Mouse (Mus musculus): ENCODE measurements around the gene Ndufb3. TPM values are rescaled to one million over a fixed set of nuclear protein-coding genes. Genes with fewer than 3 reads are reported as not detected.
A peak's percentile ranks its signal among the peaks of the same experiment; 100 is the strongest.
"Not testable (repeated sequence)": the region's sequence is repeated elsewhere in the genome, so short reads cannot be mapped to it uniquely, and the experiment has no call there.

The Ndufb3 gene
- total RNA-seq, 2 experiments from 2014 or later = 144 to 149 TPM

- no peak for DNase-seq
Observed at GRCm38 (mm10) chr1:58617076-58617475, 30.9 kb downstream of the Ndufb3 start.

GRCm38 (mm10) chr1:58617978-58618668 lies 31.9 kb downstream of the Ndufb3 start:
- no peak for DNase-seq

GRCm38 (mm10) chr1:58618766-58619165 lies 32.6 kb downstream of the Ndufb3 start:
- DNase-seq = no peak

- peak; percentile 6 to 11 for DNase-seq
Observed at GRCm38 (mm10) chr1:58621251-58621650, 35.1 kb downstream of the Ndufb3 start.

- DNase-seq = peak in 1 of 2 experiments; percentile 14
Observed at GRCm38 (mm10) chr1:58621996-58622748, 36.0 kb downstream of the Ndufb3 start.

GRCm38 (mm10) chr1:58628847-58629246 lies 42.7 kb downstream of the Ndufb3 start:
- DNase-seq = not testable (repeated sequence)

Other genes starting within 250 kb of the Ndufb3 start
- gene Bzw1, start 193.5 kb upstream of the Ndufb3 start, total RNA-seq (2021) = 100 to 1,000 TPM; 149 to 239 TPM
- gene Clk1, start 162.3 kb upstream of the Ndufb3 start, total RNA-seq (2021) = 100 to 1,000 TPM; 168 to 179 TPM
- gene Nif3l1, start 141.2 kb upstream of the Ndufb3 start, total RNA-seq (2021) = 10 to 100 TPM; 18.8 to 19.5 TPM
- gene Ppil3, start 140.9 kb upstream of the Ndufb3 start, total RNA-seq (2021) = 10 to 100 TPM; 31.8 to 37.0 TPM
- gene Orc2, start 81.3 kb upstream of the Ndufb3 start, total RNA-seq (2021) = 10 to 100 TPM; 23.9 to 24.3 TPM
- 10 to 100 TPM; 40.5 to 50.6 TPM for gene Fam126b, start 61 bp upstream of the Ndufb3 start, total RNA-seq (2021)
- gene Als2cr12, start 109.6 kb downstream of the Ndufb3 start, total RNA-seq (2021) = 1 to 10 TPM in 1 of 2 experiments, under 1 TPM in 1; 0.86 to 3.0 TPM
- 100 to 1,000 TPM; 110 to 114 TPM for gene Cflar, start 125.1 kb downstream of the Ndufb3 start, total RNA-seq (2021)
- gene Casp8, start 209.0 kb downstream of the Ndufb3 start, total RNA-seq (2021) = 10 to 100 TPM; 20.3 to 22.3 TPM

Data from adrenal gland, postnatal 36 days (tissue).